Mouse (Mus musculus) hindbrain, embryonic 14.5 days (tissue): ENCODE measurements at regions not wholly inside any gene's neighbourhood (a gene's known extent, or its start where the extent isn't known, plus 50 kb on each side); places are given as distances from the start of the nearest gene placed in this dataset.

ENCODE experiments used
- ATAC-seq: fragments of 200-750 bp; cut with Nextera tagmentation; 2 replicates; pipeline ENCODE4 v1.8.0; 2017; ENCODE audit warnings: moderate number of reproducible peaks, mild to moderate bottlenecking, moderate TSS enrichment, moderate library complexity; ENCODE audit not compliant: low FRiP score
- DNase-seq: peaks from one replicate; pipeline ENCODE4 v3.0.0-alpha.2; 2015; ENCODE audit warnings: low spot score
- H3K27ac ChIP-seq: fragments of 300-500 bp; sonication (generic); 2 replicates; pipeline ENCODE4 v1.5.1; 2014; ENCODE audit warnings: mild to moderate bottlenecking, moderate library complexity
- H3K27me3 ChIP-seq: fragments of 300-500 bp; sonication (generic); 2 replicates; pipeline ENCODE4 v1.6.1; 2014; ENCODE audit warnings: mild to moderate bottlenecking, low read length, mixed read lengths; ENCODE audit not compliant: control insufficient read depth, insufficient read depth
- H3K36me3 ChIP-seq: fragments of 300-500 bp; sonication (generic); replicated peaks from 2 replicates; pipeline ENCODE4 v1.6.1; 2014; ENCODE audit not compliant: control insufficient read depth, insufficient read depth
- H3K4me1 ChIP-seq: fragments of 300-500 bp; sonication (generic); replicated peaks from 2 replicates; pipeline ENCODE4 v1.6.1; 2014; ENCODE audit warnings: antibody characterized with exemption, low read length, mixed read lengths; ENCODE audit not compliant: control insufficient read depth, insufficient read depth
- H3K4me2 ChIP-seq: fragments of 300-500 bp; sonication (generic); replicated peaks from 2 replicates; pipeline ENCODE4 v1.6.1; 2014; ENCODE audit warnings: mild to moderate bottlenecking, moderate library complexity
- H3K4me3 ChIP-seq: fragments of 300-500 bp; sonication (generic); replicated peaks from 2 replicates; pipeline ENCODE4 v1.5.1; 2014; ENCODE audit warnings: mild to moderate bottlenecking, low read length
- H3K9ac ChIP-seq: fragments of 300-500 bp; sonication (generic); 2 replicates; pipeline ENCODE4 v1.6.1; 2014
- H3K9me3 ChIP-seq: fragments of 300-500 bp; sonication (generic); 2 replicates; pipeline ENCODE4 v1.6.1; 2016; ENCODE audit warnings: low read length; ENCODE audit not compliant: control insufficient read depth
- WGBS: fragments of 180-500 bp; shearing (Covaris S2); extraction: QIAGEN DNeasy Blood & Tissue Kit; methylation state at CpG from one replicate; pipeline ENCODE4 v1.1.7; 2014; 5-methylcytosine and 5-hydroxymethylcytosine counted together

GRCm38 (mm10) chr15:62358338-62359239 lies 1435.8 kb upstream of the A1bg start:
- Histone ChIP-seq H3K9ac (no peak overlapping the region), H3K27ac (no peak overlapping the region), H3K9me3 (no peaks in the 10 kb centered on the region), H3K4me2 (no peak overlapping the region), H3K4me3 (no peak overlapping the region), H3K36me3 (no peaks in the 10 kb centered on the region), H3K4me1 (no peaks in the 10 kb centered on the region), H3K27me3 (no peaks in the 10 kb centered on the region)
- ATAC-seq: no peak
- DNase-seq: no peak
- 69% methylated on average over 8 of the region's 8 CpGs for WGBS

- Histone ChIP-seq H3K4me2 (no peak overlapping the region), H3K4me3 (no peak overlapping the region), H3K27ac (no peak overlapping the region), H3K9ac (no peak overlapping the region), H3K27me3 (no peaks in the 10 kb centered on the region), H3K9me3 (no peaks in the 10 kb centered on the region), H3K36me3 (no peaks in the 10 kb centered on the region), H3K4me1 (no peaks in the 10 kb centered on the region)
- WGBS: 86% methylated on average over 4 of the region's 4 CpGs
- ATAC-seq (no peak), DNase-seq (no peak)
Measured at GRCm38 (mm10) chr15:62353786-62354185, 1431.0 kb upstream of the A1bg start.

DNA sequence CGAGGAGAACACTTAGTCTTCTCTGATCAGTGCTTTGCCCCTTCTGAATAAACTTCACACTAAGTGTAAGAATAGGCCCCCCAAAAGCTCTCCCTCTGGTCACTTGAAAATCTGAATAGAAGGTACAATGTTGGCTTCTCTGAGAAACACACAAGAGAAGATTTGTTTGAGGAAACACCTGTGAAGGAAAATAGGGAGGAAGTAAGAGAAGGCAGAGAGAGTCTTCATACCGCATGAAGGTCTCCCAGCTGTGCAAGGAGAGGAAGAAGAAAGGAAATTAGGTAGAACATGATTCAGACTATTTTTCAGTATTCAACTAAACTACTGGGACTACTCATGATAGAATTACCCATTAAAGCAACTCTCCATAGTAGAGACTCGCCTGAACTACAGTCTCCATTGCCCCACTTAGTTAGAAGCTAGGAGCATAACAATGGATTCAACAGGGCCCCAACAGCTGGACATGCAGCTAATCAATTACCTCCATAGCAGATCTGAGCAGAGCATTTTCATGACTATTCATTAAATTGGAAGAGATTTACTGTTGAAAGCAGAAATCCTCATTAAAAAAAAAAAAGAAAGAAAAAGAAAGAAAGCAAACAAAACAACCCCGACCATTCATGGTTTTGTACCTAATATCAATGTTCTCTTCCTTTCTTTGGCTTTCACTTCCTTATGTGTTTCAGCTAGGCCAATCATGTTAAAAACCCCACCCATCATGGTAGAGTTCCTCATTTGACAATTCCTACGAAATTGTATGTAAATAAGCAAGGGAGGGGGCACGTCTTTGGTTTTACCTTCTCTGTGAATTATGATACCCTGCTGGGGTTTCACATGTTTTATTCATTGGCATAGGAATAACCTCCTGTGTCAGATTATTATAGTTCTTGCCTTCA lies 1428.3 kb upstream of the A1bg start:
- Histone ChIP-seq H3K9me3 (no peaks in the 10 kb centered on the region), H3K4me1 (no peaks in the 10 kb centered on the region), H3K27ac (no peak overlapping the region), H3K36me3 (no peaks in the 10 kb centered on the region), H3K27me3 (no peaks in the 10 kb centered on the region), H3K4me2 (no peak overlapping the region), H3K9ac (no peak overlapping the region), H3K4me3 (no peak overlapping the region)
- WGBS: 76% methylated on average over 6 of the region's 6 CpGs
- ATAC-seq (no peak), DNase-seq (no peak)

DNA sequence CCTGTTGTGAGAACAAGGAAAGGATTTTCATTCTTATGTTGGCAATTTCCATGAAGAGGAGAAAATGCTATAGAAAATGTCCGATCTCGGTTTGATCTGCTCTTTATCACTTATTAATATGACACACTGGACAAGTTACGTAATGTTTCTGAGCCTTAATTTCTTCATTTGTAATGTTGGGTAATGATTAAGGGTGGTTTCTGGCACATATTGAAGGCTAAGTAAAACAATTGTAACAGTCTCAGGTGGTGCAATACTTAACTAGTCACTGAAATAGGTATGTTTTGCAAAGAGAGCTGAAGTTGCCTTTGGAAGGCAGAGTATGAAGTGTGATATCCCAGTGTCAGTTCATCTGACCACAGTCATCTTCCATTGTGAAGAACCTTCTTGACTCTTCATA lies 1427.2 kb upstream of the A1bg start:
- H3K9me3 ChIP-seq: no peaks in the 10 kb centered on the region
- no peak overlapping the region for H3K4me3 ChIP-seq
- no peaks in the 10 kb centered on the region for H3K36me3 ChIP-seq
- no peak overlapping the region for H3K4me2 ChIP-seq
- no peaks in the 10 kb centered on the region for H3K27me3 ChIP-seq
- H3K9ac ChIP-seq: no peak overlapping the region
- no peaks in the 10 kb centered on the region for H3K4me1 ChIP-seq
- no peak overlapping the region for H3K27ac ChIP-seq
- ATAC-seq (no peak), DNase-seq (no peak)
- 98% methylated on average over 3 of the region's 3 CpGs for WGBS

- H3K27me3 ChIP-seq: no peaks in the 10 kb centered on the region
- no peaks in the 10 kb centered on the region for H3K4me1 ChIP-seq
- no peaks in the 10 kb centered on the region for H3K36me3 ChIP-seq
- H3K4me3 ChIP-seq: no peak overlapping the region
- DNase-seq: no peak
- 85% methylated on average over 2 of the region's 2 CpGs for WGBS
- no peak for ATAC-seq
- H3K4me2 ChIP-seq: no peak overlapping the region
- H3K27ac ChIP-seq: no peak overlapping the region
- no peaks in the 10 kb centered on the region for H3K9me3 ChIP-seq
- H3K9ac ChIP-seq: no peak overlapping the region
Measured at GRCm38 (mm10) chr15:62348956-62349355, 1426.1 kb upstream of the A1bg start.

- 84% methylated on average over 2 of the region's 2 CpGs for WGBS
- H3K4me2 ChIP-seq: no peak overlapping the region
- ATAC-seq: no peak
- H3K27me3 ChIP-seq: no peaks in the 10 kb centered on the region
- H3K4me1 ChIP-seq: no peaks in the 10 kb centered on the region
- no peak overlapping the region for H3K4me3 ChIP-seq
- no peaks in the 10 kb centered on the region for H3K9me3 ChIP-seq
- H3K36me3 ChIP-seq: no peaks in the 10 kb centered on the region
- no peak overlapping the region for H3K27ac ChIP-seq
- no peak overlapping the region for H3K9ac ChIP-seq
- no peak for DNase-seq
Measured at GRCm38 (mm10) chr15:62347697-62348096, 1424.9 kb upstream of the A1bg start.

GRCm38 (mm10) chr15:62345893-62346292 lies 1423.1 kb upstream of the A1bg start:
- no peak for ATAC-seq
- DNase-seq: no peak
- no peak overlapping the region for H3K9ac ChIP-seq
- no peak overlapping the region for H3K4me2 ChIP-seq
- WGBS: 83% methylated on average over 5 of the region's 5 CpGs
- H3K4me1 ChIP-seq: no peaks in the 10 kb centered on the region
- no peak overlapping the region for H3K27ac ChIP-seq
- no peak overlapping the region for H3K4me3 ChIP-seq
- no peaks in the 10 kb centered on the region for H3K27me3 ChIP-seq
- H3K9me3 ChIP-seq: no peaks in the 10 kb centered on the region
- no peaks in the 10 kb centered on the region for H3K36me3 ChIP-seq

GRCm38 (mm10) chr15:62336454-62337284 lies 1413.9 kb upstream of the A1bg start:
- 89% methylated on average over 6 of the region's 6 CpGs for WGBS
- ATAC-seq: no peak

More at GRCm38 (mm10) chr15:62336454-62337284, 1413.9 kb upstream of the A1bg start:
- H3K27ac ChIP-seq: no peak overlapping the region
- H3K27me3 ChIP-seq: no peaks in the 10 kb centered on the region
- no peaks in the 10 kb centered on the region for H3K4me1 ChIP-seq
- H3K36me3 ChIP-seq: no peaks in the 10 kb centered on the region
- no peak overlapping the region for H3K4me2 ChIP-seq
- H3K9ac ChIP-seq: no peak overlapping the region
- H3K4me3 ChIP-seq: no peak overlapping the region
- H3K9me3 ChIP-seq: no peaks in the 10 kb centered on the region
- DNase-seq: no peak
